Mouse (Mus musculus) urinary bladder, adult 2 months (tissue): ENCODE data around the gene Dock2. TPM values are rescaled to one million over a fixed set of nuclear protein-coding genes. Genes with fewer than 3 reads are reported as not detected.

ENCODE experiments used
- DNase-seq: peaks from one replicate; pipeline ENCODE4 v3.0.0; 2022; ENCODE audit warnings: low spot score
- polyA plus RNA-seq: library from polyadenylated mRNA; depleted of rRNA; stranded (reverse); fragments of >200 nt; gene quantifications from 2 replicates; pipeline ENCODE4 v1.2.3, GENCODE M21; 2012

Gene Dock2
- polyA plus RNA-seq, 1 experiment: 2.4 TPM

DNA sequence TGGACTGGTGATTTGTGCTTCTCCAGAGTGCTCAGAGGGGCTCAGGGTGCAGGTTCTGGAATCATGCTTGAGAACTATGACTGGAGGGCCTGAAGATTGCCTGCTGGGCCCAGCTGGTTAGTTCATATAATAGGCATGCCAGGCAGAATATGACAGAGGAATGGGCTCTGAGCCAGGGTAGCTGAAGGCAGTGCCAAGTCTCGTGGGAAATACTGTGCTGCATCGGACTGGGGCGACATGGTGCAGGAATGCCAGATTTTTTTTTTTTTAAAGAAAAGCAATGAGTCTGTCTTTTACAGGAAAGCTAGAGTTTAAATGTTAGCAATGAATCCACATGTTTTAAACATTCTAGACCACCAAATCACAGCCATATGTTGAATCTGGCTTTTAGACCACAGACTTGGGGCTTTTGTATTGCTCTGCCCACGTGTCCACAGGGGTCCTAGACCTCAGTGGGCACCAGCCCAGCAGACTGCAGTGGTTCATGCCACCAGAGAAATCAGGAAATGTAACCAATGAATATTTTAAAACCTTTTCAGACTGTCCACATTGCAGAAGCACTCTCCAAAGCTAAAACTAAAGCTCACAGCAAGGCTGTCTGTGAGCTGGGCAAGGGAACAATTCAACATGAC, 435.3 kb downstream of the Dock2 start:
- no peak for DNase-seq

GRCm38 (mm10) chr11:34344310-34344709, 439.4 kb downstream of the Dock2 start:
- no peak for DNase-seq

- DNase-seq: no peak
Measured at GRCm38 (mm10) chr11:34343742-34344307, 439.9 kb downstream of the Dock2 start.

- DNase-seq: no peak
Measured at GRCm38 (mm10) chr11:34339693-34340092, 444.0 kb downstream of the Dock2 start.

GRCm38 (mm10) chr11:34337907-34338306, 445.8 kb downstream of the Dock2 start:
- no peak for DNase-seq

GRCm38 (mm10) chr11:34332344-34333031, 451.2 kb downstream of the Dock2 start:
- DNase-seq: no peak

GRCm38 (mm10) chr11:34323664-34324063, 460.0 kb downstream of the Dock2 start:
- no peak for DNase-seq

DNA sequence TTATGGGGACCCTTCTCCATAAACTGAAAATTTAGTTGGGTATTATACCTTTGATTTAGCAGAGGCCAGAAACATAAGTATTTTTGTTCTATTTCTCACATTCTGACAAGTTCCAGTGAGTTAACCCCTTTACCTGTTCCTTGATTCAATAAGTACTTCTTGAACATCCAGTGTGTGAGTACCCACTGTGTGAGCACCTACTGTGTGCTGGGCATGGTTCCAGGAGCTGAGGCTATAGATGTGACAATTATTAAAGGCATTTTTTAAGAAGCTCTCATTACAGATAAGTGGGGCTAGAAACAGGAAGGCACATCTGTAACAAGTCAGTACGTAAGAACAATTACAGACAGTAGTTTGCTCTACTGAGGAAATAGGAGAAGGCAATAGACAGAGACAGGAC, 464.4 kb downstream of the Dock2 start:
- no peak for DNase-seq

- no peak for DNase-seq
Measured at GRCm38 (mm10) chr11:34317001-34317400, 466.7 kb downstream of the Dock2 start.

DNA sequence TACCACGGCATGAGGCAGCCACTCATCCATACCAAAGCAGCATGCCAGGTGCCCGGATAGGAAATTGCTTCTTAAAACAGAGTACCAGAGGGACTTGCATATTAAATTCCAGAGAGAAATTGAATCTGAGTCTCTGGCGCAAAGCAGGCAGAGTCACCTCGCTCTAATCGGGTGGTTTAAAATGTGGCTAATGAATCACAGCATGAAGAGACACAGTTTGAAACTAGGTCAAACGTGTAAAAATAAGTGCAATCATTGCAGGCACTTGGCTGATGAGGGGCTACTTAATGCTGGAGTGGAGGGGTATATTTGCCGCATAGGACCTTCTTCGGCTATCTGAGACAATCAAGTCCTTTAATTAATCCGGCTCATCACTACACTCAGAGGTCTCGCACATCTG, 467.5 kb downstream of the Dock2 start:
- no peak for DNase-seq

GRCm38 (mm10) chr11:34315383-34315782, 468.3 kb downstream of the Dock2 start:
- DNase-seq: no peak

DNA sequence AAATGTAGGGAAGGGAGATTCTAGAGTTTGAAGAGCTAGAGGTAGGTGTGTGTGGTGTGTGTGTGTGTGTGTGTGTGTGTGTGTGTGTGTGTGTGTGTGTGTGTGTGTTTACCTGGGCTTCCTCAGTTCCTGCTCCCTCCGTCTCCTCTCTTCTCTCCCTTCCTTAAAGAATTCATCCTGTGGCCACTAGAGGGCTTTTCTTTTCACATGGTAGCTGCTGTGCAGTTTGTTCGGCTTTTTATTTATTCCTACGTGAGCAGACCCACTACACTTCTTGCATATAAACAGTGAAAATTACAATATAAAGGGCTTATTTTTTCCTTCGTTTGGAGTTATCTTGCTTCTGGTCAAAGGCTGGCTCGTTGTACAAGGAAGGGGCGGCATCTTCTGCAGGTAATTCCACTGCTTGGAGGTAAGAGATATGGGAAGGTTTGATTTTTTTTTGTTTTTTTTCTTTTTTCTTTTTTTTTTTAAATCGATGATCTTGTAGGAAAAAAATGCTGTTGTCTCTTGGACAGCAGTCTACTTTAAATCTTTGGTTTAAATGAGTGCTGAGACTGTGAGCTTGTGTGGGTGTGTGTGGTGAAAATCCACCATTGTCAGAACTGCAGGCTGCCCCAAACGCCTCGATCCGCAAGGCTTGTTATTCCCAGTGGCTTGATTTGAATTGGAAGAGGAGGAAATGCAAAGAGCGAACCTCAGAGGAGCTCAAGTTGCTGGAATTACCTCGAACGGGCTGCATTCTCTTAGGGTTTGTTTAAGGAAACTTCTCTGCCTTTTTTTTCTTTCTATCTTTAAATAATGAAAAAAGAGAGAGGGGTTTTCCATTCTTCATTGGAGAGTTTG, 468.9 kb downstream of the Dock2 start, which contains the start of gene Fam196b:
Gene Fam196b, plus strand, starts transcription at position 289 of the 846 bp plus-strand sequence.
- DNase-seq: no peak

DNA sequence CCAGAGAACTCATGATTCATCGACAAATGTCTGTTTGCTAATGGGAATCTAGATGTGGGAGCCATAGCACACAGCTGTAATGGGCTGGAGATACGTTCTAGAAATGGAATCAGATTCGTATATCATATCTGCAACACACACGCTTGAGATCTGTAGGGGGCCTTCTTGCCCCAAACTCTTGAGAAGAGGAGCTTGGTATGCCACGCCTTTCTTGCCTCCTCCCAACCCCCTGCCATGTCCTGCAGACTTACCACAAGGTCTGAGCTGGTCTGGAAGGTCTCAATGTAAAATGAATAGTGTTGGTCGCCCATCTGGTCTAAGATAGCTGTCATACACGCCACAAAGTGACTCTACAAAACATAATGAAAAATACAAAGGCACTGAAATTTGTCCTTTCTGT, 471.5 kb downstream of the Dock2 start:
- no peak for DNase-seq

GRCm38 (mm10) chr11:34311717-34312116, 472.0 kb downstream of the Dock2 start:
- DNase-seq: no peak

GRCm38 (mm10) chr11:34309360-34309759, 474.3 kb downstream of the Dock2 start:
- no peak for DNase-seq

DNA sequence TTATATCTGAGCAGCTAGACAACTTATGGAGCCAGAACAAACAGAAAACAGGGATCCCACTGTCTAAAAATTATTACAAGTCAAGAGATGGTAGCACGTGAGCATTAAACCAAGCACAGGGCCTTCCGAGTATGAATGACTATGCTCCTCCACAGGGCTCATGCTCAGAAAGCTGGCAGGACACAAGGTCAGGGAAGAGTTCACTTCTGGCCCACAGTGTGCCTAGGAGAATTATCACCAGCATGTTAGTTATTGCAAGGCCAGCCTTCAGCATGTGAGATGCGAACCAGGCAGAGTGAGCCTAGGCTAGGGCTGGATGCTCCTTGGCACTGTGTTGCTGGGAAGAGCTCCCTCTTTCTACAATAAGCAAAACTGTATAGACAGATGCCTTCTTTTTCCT, 475.0 kb downstream of the Dock2 start:
- DNase-seq: no peak

- DNase-seq: no peak
Measured at GRCm38 (mm10) chr11:34306231-34306630, 477.5 kb downstream of the Dock2 start.

GRCm38 (mm10) chr11:34300064-34300463, 483.6 kb downstream of the Dock2 start:
- DNase-seq: no peak

DNA sequence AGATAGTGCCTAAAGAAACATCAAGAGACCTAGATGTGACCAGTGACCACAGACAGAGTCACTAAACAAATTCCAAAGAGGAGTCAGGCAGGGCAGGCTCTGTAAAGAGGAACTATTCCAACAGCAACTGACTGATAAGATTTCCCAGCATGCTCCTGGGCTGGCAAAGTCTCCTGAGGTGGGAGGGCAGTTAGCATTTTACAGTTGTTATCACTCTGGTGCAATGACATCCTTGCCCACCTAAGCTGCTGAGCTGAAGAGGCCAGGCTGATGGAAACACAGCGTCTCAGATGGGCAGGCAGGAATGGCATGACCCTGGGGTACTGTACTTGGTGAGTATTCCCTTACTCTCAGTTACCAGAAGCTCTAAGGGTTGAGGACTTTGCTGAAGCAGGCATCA, 484.1 kb downstream of the Dock2 start:
- DNase-seq: no peak

DNA sequence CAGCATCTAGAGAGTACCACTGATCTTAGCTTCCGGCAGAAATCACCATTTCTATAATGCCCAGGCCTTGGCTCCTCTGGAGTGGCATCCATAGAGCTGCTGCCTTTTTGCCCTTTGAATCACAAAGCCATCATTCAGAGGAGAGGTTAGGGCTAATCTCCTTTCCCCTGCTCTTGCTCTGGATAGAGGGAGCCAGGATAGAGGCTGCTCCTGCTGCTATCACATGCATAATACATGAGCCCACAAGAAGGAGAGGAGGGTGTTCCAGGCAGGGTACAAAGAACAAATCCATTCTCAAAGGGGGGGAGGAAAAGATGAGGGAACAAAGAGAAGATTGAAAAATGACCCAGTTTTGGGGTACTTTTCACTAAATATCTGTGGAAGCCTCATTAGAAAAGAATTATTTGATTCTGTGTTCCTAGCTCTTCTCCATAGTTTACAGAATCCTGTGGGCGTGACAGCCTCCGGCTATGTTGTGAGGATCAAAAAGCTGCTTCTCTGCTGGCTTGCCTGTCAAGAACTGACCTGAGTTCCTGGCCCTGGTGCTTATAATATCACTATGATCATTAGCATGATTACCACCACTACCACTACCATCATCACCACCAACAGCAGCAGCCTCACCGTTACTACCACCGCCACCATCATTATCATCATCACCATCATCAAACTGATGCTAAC, 485.9 kb downstream of the Dock2 start:
- no peak for DNase-seq

DNA sequence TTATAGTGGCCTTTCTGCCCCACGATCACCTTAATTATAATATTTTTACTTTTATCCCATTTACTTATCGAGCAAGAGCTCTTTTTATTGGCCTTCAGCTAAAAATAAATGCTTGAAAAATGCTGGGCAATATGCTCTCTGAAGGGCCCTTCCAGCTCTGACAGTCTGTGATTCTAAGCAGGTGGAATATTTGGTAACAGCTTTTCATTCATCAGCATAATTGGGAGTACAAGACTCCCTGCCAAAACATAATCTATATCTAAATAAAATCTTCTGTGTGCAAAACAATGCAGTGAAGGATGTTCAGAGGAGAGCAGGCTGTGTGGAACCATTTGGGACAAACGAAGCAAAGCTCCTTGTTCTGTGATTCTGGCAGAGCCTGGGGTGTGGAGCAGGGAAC, 492.4 kb downstream of the Dock2 start:
- DNase-seq: no peak

GRCm38 (mm10) chr11:34290708-34291107, 493.0 kb downstream of the Dock2 start:
- no peak for DNase-seq
